In genomic region chr5:6644869-6645268, GRCm38 (mm10) we compare ENCODE assay signal across 18 mouse cellular contexts.
DNase-seq lines count a peak whose midpoint lies in the region; ATAC-seq lines count a peak whose summit lies in the region.
"Had no signal": no experiment of that assay in that cellular context is flagged by ENCODE, and none has a peak within 500 bp of the region (broad histone marks: within the 10 kb centered on the region; RNA-seq: fewer than 3 reads in every experiment).

No protein-coding gene starts in this region.

- no peak overlapping the region for H3K9ac ChIP-seq in hindbrain, embryonic 11.5 days (ENCODE audit: low read depth, low read length)
- no peak overlapping the region for H3K9ac ChIP-seq in hindbrain, embryonic 12.5 days
- H3K9ac ChIP-seq in neural tube, embryonic 12.5 days = no peak overlapping the region
- no peak overlapping the region for H3K9ac ChIP-seq in neural tube, embryonic 15.5 days (replicated peaks)
- H3K9ac ChIP-seq: embryonic facial prominence, embryonic 12.5 days; forebrain, embryonic 12.5 days; forebrain, postnatal 0 days had no signal

- no peak overlapping the region for H3K27ac ChIP-seq in hindbrain, embryonic 11.5 days (ENCODE audit: low read depth, low read length)
- no peak overlapping the region for H3K27ac ChIP-seq in hindbrain, embryonic 12.5 days
- no peak overlapping the region for H3K27ac ChIP-seq in neural tube, embryonic 12.5 days
- no peak overlapping the region for H3K27ac ChIP-seq in neural tube, embryonic 15.5 days (replicated peaks)
- H3K27ac ChIP-seq: embryonic facial prominence, embryonic 10.5 days; embryonic facial prominence, embryonic 12.5 days; forebrain, embryonic 12.5 days had no signal

- DNase-seq in hindbrain, embryonic 11.5 days (ENCODE audit: low spot score) = no peak
- no peak for DNase-seq in thymus, postnatal 10 days (ENCODE audit: low spot score in 2 of 2)
- DNase-seq: adrenal gland, adult 2 months; adrenal gland, postnatal 10 days; adrenal gland, postnatal 25 days; cerebellum, adult 11-12 months; cerebellum, adult 2 months; cerebellum, adult 9-10 months; cerebellum, postnatal 10 days; cerebellum, postnatal 25 days; forebrain, postnatal 0 days had no signal

- no peaks in the 10 kb centered on the region for H3K36me3 ChIP-seq in hindbrain, embryonic 11.5 days (ENCODE audit: control insufficient read depth, insufficient read depth, low read length)
- no peaks in the 10 kb centered on the region for H3K36me3 ChIP-seq in hindbrain, embryonic 12.5 days
- H3K36me3 ChIP-seq in neural tube, embryonic 12.5 days = no peaks in the 10 kb centered on the region
- no peaks in the 10 kb centered on the region for H3K36me3 ChIP-seq in neural tube, embryonic 15.5 days
- H3K36me3 ChIP-seq: embryonic facial prominence, embryonic 10.5 days; embryonic facial prominence, embryonic 12.5 days; forebrain, embryonic 12.5 days had no signal

- no peaks in the 10 kb centered on the region for H3K4me1 ChIP-seq in hindbrain, embryonic 11.5 days (replicated peaks; ENCODE audit: control insufficient read depth, insufficient read depth, low read length)
- no peaks in the 10 kb centered on the region for H3K4me1 ChIP-seq in hindbrain, embryonic 12.5 days
- H3K4me1 ChIP-seq in neural tube, embryonic 12.5 days = no peaks in the 10 kb centered on the region
- H3K4me1 ChIP-seq in neural tube, embryonic 15.5 days = no peaks in the 10 kb centered on the region
- H3K4me1 ChIP-seq: embryonic facial prominence, embryonic 10.5 days; embryonic facial prominence, embryonic 12.5 days; forebrain, embryonic 12.5 days had no signal

- WGBS in hindbrain, embryonic 11.5 days = 63% methylated on average over 3 of the region's 3 CpGs
- 58% methylated on average over 3 of the region's 3 CpGs for WGBS in hindbrain, embryonic 12.5 days
- WGBS in neural tube, embryonic 12.5 days = 51% methylated on average over 3 of the region's 3 CpGs
- WGBS in neural tube, embryonic 15.5 days = 50% methylated on average over 3 of the region's 3 CpGs

- H3K27me3 ChIP-seq in hindbrain, embryonic 11.5 days (ENCODE audit: control insufficient read depth, insufficient read depth, low read length) = no peaks in the 10 kb centered on the region
- no peaks in the 10 kb centered on the region for H3K27me3 ChIP-seq in hindbrain, embryonic 12.5 days
- no peaks in the 10 kb centered on the region for H3K27me3 ChIP-seq in neural tube, embryonic 12.5 days (replicated peaks)
- no peaks in the 10 kb centered on the region for H3K27me3 ChIP-seq in neural tube, embryonic 15.5 days (replicated peaks)
- H3K27me3 ChIP-seq: embryonic facial prominence, embryonic 12.5 days; forebrain, embryonic 12.5 days had no signal

- 0 out of 2 replicates have a peak, but pooled peaks have one; percentile 53 for ATAC-seq in hindbrain, embryonic 11.5 days (ENCODE audit: low FRiP score)
- ATAC-seq in hindbrain, embryonic 12.5 days (ENCODE audit: low FRiP score) = no peak; the same call in 1 of the 2 replicates
- ATAC-seq in neural tube, embryonic 12.5 days (ENCODE audit: low FRiP score, low read depth) = peak; percentile 58; the same call in 1 of the 2 replicates
- no peak for ATAC-seq in neural tube, embryonic 15.5 days (ENCODE audit: low FRiP score)
- ATAC-seq: forebrain, embryonic 14.5 days; forebrain, postnatal 0 days had no signal

- H3K9me3 ChIP-seq in hindbrain, embryonic 11.5 days (ENCODE audit: control insufficient read depth, low read length) = no peaks in the 10 kb centered on the region
- no peaks in the 10 kb centered on the region for H3K9me3 ChIP-seq in hindbrain, embryonic 12.5 days (replicated peaks)
- H3K9me3 ChIP-seq in neural tube, embryonic 12.5 days = no peaks in the 10 kb centered on the region
- no peaks in the 10 kb centered on the region for H3K9me3 ChIP-seq in neural tube, embryonic 15.5 days (replicated peaks)
- H3K9me3 ChIP-seq: embryonic facial prominence, embryonic 10.5 days; embryonic facial prominence, embryonic 12.5 days; forebrain, embryonic 12.5 days had no signal

- H3K4me2 ChIP-seq in hindbrain, embryonic 11.5 days (replicated peaks; ENCODE audit: low read depth, low read length) = no peak overlapping the region
- no peak overlapping the region for H3K4me2 ChIP-seq in hindbrain, embryonic 12.5 days (replicated peaks)
- no peak overlapping the region for H3K4me2 ChIP-seq in neural tube, embryonic 12.5 days (replicated peaks)
- H3K4me2 ChIP-seq in neural tube, embryonic 15.5 days = no peak overlapping the region
- H3K4me2 ChIP-seq: embryonic facial prominence, embryonic 12.5 days; forebrain, embryonic 12.5 days had no signal

- H3K4me3 ChIP-seq in hindbrain, embryonic 11.5 days (ENCODE audit: low read depth, low read length) = no peak overlapping the region
- no peak overlapping the region for H3K4me3 ChIP-seq in hindbrain, embryonic 12.5 days
- H3K4me3 ChIP-seq in neural tube, embryonic 12.5 days = no peak overlapping the region
- no peak overlapping the region for H3K4me3 ChIP-seq in neural tube, embryonic 15.5 days (replicated peaks)
- H3K4me3 ChIP-seq: embryonic facial prominence, embryonic 10.5 days; embryonic facial prominence, embryonic 12.5 days; forebrain, embryonic 12.5 days had no signal

Comparison
In these comparisons a context has a peak if more than half of its experiments do, and no peak if none do; other contexts are left out.
1. ATAC-seq: peak in hindbrain, embryonic 11.5 days (single experiment) and neural tube, embryonic 12.5 days (single experiment); none in hindbrain, embryonic 12.5 days (single experiment) and neural tube, embryonic 15.5 days (single experiment).